Mouse (Mus musculus) liver, embryonic 14.5 days (tissue): Measurements from ENCODE around the gene Cd300ld3.

Experiments used
- CTCF ChIP-seq: IDR thresholded peaks from 2 replicates; pipeline ENCODE4 v1.5.1; 2016; ENCODE audit warnings: antibody characterized with exemption, low read depth, control low read depth
- EP300 ChIP-seq: IDR thresholded peaks from 2 replicates; pipeline ENCODE4 v1.6.1; 2016; ENCODE audit warnings: antibody characterized with exemption, low read depth

GRCm38 (mm10) chr11:115048259-115048658 lies at the start of gene Cd300ld3:
- no peak for TF ChIP-seq CTCF
- no peak for TF ChIP-seq EP300
